Mouse (Mus musculus): ENCODE data around the gene Srpk2.

- TF ChIP-seq POLR2A (IDR thresholded peaks at IDR 0.05; ENCODE audit: borderline replicate concordance, low read depth, low read length) (no peak), CTCF (IDR thresholded peaks at IDR 0.05; ENCODE audit: low read depth, low read length) (no peak)
These were observed 178.8 kb downstream of the Srpk2 start for GRCm38 (mm10) chr5:23505578-23505977.

Measured in bone marrow macrophage, adult 2 months (primary cell).